Mouse (Mus musculus): Measurements from ENCODE around the gene D3Ertd751e.

DNA sequence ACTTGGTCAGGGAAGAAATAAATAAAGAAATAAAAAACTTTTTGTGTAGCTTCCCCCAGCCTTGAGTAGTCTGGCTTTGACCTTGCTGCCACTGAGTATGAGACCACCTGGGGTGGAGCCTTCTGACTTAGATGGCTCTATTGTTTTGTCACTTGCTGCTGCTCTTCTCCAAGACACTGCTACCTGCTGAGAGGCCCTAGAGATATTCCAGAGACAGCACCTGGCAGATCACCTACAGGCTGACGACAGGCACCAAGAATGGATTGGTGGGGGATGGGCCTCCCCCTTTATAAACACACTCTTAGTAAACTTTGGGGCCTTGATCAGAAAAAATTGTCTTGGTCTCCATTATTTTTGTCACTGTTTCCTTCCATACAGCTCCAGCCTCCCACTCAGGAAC, 46.7 kb upstream of the D3Ertd751e start:
- TF ChIP-seq CTCF (IDR thresholded peaks at IDR 0.05; ENCODE audit: extremely low read depth, insufficient read length, insufficient replicate concordance, low read depth, low read length) (no peak), POLR2A (IDR thresholded peaks at IDR 0.05; ENCODE audit: low read depth, low read length) (no peak)

Measured in small intestine, adult 2 months (tissue).